Mouse (Mus musculus) mature B cell (primary cell): Measurements from ENCODE around the gene Grin2a.

ENCODE experiments used
- in situ Hi-C: fragments of 300-500 bp; cut with MboI; formaldehyde crosslinking; loops from 2 replicates; pipeline ENCODE4 v1.14.3; 2019

The Grin2a gene

GRCm38 (mm10) chr16:9972705-9973104, 22.7 kb downstream of the Grin2a start:
- in situ Hi-C loops: no loop called here

GRCm38 (mm10) chr16:9964469-9964868, 30.9 kb downstream of the Grin2a start:
- in situ Hi-C loops: no loop called here

GRCm38 (mm10) chr16:9962482-9962881, 32.9 kb downstream of the Grin2a start:
- in situ Hi-C loops: no loop called here

GRCm38 (mm10) chr16:9959340-9959739, 36.0 kb downstream of the Grin2a start:
- in situ Hi-C loops: no loop called here

GRCm38 (mm10) chr16:9954266-9954665, 41.1 kb downstream of the Grin2a start:
- in situ Hi-C loops: no loop called here

- in situ Hi-C loops: no loop called here
Observed at GRCm38 (mm10) chr16:9953396-9953831, 41.9 kb downstream of the Grin2a start.

GRCm38 (mm10) chr16:9949250-9949649, 46.1 kb downstream of the Grin2a start:
- in situ Hi-C loops: no loop called here

- in situ Hi-C loops: no loop called here
Observed at GRCm38 (mm10) chr16:9947430-9947829, 47.9 kb downstream of the Grin2a start.

GRCm38 (mm10) chr16:9944836-9945235, 50.5 kb downstream of the Grin2a start:
- in situ Hi-C loops: no loop called here

GRCm38 (mm10) chr16:9941306-9941930, 53.9 kb downstream of the Grin2a start:
- in situ Hi-C loops: no loop called here

- in situ Hi-C loops: no loop called here
Observed at GRCm38 (mm10) chr16:9940716-9941115, 54.6 kb downstream of the Grin2a start.

GRCm38 (mm10) chr16:9910672-9911071, 84.7 kb downstream of the Grin2a start:
- in situ Hi-C loops: no loop called here

- in situ Hi-C loops: no loop called here
Observed at GRCm38 (mm10) chr16:9909225-9909624, 86.1 kb downstream of the Grin2a start.

GRCm38 (mm10) chr16:9904443-9904842, 90.9 kb downstream of the Grin2a start:
- in situ Hi-C loops: no loop called here

- in situ Hi-C loops: no loop called here
Observed at GRCm38 (mm10) chr16:9902680-9903463, 92.5 kb downstream of the Grin2a start.

GRCm38 (mm10) chr16:9901433-9901832, 93.9 kb downstream of the Grin2a start:
- in situ Hi-C loops: no loop called here

- in situ Hi-C loops: no loop called here
Observed at GRCm38 (mm10) chr16:9900996-9901395, 94.4 kb downstream of the Grin2a start.

GRCm38 (mm10) chr16:9900196-9900595, 95.2 kb downstream of the Grin2a start:
- in situ Hi-C loops: no loop called here

GRCm38 (mm10) chr16:9899176-9899575, 96.2 kb downstream of the Grin2a start:
- in situ Hi-C loops: no loop called here

- in situ Hi-C loops: no loop called here
Observed at GRCm38 (mm10) chr16:9895581-9895980, 99.8 kb downstream of the Grin2a start.

- in situ Hi-C loops: no loop called here
Observed at GRCm38 (mm10) chr16:9886155-9886554, 109.2 kb downstream of the Grin2a start.

- in situ Hi-C loops: no loop called here
Observed at GRCm38 (mm10) chr16:9884141-9884540, 111.2 kb downstream of the Grin2a start.

- in situ Hi-C loops: no loop called here
Observed at GRCm38 (mm10) chr16:9882420-9882819, 112.9 kb downstream of the Grin2a start.
